Mouse (Mus musculus) gastrocnemius, postnatal 14 days (tissue): ENCODE data around the gene Ift172. TPM values are rescaled to one million over a fixed set of nuclear protein-coding genes. Genes with fewer than 3 reads are reported as not detected.
A peak's percentile ranks its signal among the peaks of the same experiment; 100 is the strongest.

Source experiments
- DNase-seq: peaks from one replicate; pipeline ENCODE4 v3.0.0; 2021; ENCODE audit warnings: mixed read lengths
- intact Hi-C: fragments of 180-260 bp; cut with DNase I; formaldehyde crosslinking; loops from one replicate; pipeline ENCODE4 v1.15.1; 2025; ENCODE audit warnings: low total_unique reads
- total RNA-seq, 2 experiments: library from RNA; stranded (reverse); gene quantifications; 2 replicates each; pipeline ENCODE4 v1.2.3; 2021

The Ift172 gene
- total RNA-seq, 2 experiments from 2014 or later = 19.6 to 21.2 TPM

DNA sequence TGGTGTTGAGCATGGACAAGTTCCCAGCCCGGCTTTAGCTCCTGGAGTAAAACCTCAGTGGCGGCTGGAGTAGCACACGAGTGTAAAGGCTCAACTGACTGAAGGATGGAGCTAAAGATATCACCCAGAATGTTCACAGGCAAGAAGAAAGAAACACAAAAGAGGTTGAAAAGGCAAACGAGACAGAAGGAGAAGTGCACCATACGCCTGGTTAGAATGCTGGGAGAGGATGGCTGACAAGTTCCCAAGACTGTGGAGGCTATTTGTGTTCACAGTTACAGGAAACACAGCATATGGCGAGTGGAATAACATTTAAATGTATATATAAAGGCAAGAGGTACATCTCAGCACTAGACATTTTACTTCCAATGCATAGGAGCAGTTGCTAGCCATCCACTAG lies 17.9 kb downstream of the Ift172 start:
- DNase-seq = no peak
- intact Hi-C loops = no loop called here

DNA sequence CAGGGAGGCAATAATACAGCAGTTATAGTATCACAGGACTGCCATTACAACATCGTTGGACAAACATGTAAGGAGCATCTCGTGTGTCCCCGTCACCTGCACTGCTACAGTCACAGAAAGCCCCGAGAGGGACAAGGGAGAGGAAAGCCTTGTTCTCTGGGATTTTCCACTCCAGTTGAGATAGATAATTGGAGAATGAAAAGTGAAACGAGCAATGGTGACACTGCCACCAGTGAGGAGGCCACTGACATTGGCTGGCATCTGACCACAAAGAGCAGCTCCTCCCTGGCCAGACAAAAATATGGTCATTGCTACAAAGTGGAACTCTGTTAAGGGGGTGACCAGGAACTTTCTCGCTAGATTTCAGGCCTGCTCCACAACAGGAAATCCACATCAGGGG lies 23.2 kb downstream of the Ift172 start:
- DNase-seq = no peak
- intact Hi-C loops = no loop called here

DNA sequence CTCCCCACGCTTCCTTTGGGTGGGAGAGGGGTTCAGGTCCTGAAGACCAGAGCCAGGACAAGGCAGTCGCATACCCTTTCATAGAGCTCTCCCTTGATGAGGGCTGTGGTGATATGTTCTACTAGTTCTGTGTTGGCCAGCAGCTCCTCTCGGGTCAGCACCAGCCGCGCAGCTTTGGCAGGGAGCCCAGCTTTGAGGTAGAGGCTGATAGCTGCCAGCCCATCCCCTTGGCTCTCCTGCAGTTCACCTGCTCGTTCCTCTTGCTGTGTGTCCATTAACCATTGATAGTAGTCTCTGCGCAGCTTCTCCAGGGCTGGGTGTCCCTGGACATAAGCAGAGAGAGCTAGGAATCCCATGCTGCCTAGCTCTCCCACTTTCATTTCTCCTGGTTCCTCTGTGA lies 24.8 kb downstream of the Ift172 start:
- intact Hi-C loops = no loop called here
- DNase-seq = no peak

DNA sequence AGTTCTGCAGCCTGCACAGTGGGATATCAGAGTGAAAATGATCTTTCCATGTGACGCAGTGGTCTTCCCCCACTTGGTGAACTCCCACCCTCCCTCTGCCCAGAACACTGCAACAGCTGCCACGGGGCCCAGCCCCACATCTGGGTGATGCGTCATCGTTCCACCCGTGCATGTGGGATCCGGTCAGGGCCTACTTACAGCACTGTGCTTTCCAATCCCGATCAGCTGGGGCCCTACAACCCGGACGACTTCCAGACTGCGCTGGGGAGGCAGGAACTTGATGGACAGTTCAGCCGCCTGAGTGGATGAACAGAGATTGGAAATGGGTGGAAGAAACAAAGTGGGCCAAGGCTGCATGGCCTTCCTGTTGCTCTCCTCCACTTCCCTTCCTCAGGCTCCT lies 33.3 kb downstream of the Ift172 start:
- intact Hi-C loops = no loop called here
- DNase-seq = no peak

DNA sequence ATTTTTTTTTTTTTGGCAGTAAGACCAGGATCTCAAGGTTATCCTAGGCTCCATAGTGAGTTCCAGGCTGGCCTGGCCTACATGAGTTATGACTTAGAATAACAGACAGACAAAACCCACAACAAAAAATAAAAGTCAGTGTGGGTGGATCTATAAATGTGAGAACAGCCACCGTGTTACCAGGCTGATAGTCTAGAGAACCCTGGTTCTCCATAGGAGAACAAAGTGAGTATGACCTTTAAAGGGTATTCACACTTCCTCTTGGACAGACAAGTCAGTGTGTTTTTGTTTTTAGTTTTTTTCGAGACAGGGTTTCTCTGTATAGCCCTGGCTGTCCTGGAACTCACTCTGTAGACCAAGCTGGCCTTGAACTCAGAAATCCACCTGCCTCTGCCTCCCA lies 34.9 kb downstream of the Ift172 start:
- DNase-seq = no peak
- intact Hi-C loops = no loop called here

DNA sequence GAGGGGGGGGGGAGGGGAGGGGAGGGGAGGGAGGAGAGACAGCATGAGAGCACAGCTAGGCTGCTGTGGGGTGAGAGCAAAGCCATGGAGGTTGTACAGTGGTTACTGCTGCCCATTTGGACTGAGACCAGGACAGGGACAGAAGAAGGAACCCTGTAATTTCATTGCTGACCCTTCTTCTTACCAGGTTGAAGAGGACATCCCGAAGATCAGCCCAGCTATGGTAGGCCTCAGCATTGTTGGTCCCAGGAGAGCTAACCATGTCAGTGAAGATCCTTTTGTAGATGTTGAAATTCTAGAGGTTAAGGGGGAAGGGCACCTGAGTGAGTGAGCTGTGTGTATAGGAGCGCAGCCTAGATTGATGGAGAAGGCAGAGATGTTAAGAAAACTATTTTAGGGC lies 35.5 kb downstream of the Ift172 start:
- no peak for DNase-seq
- intact Hi-C loops = no loop called here

DNA sequence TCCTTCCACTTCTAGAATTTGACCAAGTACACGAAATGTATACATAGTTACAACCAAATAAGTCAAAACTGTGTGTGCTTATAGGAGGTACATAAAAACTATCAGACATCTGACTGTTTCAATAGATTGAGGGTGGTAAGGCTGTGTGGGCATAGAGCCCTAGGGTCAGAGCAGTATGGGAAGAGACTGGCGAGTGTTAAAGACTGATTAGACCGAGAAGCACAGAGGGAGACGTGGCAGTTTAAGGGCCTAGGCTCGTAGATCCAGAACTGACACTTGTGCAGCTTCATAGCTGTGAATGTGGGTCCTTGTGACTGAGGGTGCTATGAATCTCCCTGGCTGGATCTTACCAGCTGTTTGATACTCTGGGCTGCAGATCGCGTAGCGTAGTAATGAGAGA lies 36.0 kb downstream of the Ift172 start:
- intact Hi-C loops = no loop called here
- DNase-seq = no peak

DNA sequence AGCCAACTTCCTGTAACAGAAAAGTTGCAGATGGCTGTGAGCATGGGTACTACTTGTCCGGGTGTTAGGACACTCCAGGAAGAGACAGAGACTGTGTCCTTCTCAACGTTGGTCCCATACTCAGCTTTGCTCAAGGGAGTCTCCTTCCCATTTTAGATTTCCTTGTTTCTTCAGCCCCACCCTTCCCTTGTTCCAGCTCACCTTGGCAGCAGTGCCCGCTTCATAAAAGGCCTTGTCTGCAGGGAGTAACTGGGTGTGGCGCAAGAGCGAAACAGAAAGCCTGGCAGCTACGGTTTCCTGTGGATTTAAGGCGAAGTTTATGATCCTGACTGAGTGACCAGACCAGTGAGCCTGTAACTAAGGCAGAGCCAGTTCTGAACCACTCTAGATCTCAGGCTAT lies 36.5 kb downstream of the Ift172 start:
- no peak for DNase-seq
- intact Hi-C loops = no loop called here

DNA sequence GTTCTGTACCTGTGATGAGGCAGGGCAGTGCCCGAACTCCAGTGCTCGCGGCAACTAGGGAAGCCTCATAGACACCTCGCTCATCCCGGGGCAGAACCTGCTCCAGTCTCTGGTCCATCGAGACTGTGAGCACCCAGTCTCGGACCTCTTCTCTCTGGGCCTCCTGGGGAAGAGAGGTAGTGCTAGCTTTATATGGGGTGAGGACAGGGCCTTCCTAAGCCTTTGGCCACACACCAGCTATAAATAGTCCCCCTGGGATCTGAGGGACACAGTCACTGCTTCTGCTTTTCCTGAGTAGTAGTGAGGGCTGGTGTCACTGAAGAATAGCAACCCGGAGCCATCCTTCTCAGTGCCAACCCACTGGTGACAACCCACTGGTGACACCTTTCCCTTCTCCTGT lies 37.1 kb downstream of the Ift172 start:
- no peak for DNase-seq
- intact Hi-C loops = no loop called here

DNA sequence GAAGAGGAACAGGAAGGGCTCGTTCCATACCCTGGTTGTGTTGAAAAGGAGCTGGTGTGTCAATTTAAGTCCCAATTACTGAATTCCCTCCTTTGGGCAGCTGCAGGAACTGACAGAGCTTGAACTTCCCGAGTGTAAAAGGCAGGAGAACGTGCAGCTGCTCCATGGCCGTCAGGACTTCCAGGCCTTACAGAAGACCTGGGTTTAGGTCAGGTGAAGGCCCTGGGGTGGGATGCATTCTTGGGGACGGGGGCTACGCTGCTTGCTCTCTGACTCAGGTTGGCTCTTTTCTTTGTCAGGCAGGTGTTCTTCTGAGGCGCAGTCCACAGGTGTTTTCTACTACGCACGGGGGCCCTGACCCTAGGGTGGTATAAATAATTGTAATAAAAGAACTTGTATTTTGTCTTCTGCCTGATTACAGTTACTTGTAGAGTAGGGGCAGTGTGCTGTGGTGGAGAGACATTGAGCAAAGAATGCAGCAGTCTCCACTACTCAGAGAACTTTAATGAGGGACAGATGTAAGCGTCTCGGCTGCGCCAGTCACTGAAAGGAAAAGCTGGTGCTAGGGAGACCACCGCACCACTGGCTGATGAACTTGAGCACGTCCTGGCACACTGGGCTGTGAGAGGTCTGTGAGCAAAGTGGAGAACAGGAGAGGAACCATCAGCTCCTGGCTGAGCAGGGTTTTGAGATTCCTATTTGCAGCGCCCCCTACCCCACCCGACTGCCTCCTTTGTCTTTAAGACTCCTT lies 37.9 kb downstream of the Ift172 start:
- no peak for DNase-seq
- intact Hi-C loops = no loop called here

DNA sequence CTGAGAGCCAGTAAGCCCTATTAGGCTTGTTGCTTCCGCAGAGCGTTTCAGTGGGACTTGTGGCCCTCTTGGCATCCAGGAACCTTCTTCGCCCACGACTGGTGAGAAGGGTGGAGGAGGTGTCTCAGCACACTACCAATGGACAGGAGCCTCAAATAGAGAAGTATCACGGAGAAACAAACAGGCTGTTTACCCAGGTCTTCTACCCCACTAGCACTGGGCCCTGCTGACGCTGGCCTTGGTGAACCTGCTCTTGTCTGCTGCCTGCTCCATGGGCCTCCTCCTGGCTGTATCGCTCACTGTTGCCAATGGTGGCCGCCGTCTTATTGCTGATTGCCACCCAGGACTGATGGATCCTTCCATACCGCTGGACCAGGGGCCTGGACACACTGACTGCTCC lies 38.8 kb downstream of the Ift172 start:
- intact Hi-C loops = no loop called here
- DNase-seq = no peak

DNA sequence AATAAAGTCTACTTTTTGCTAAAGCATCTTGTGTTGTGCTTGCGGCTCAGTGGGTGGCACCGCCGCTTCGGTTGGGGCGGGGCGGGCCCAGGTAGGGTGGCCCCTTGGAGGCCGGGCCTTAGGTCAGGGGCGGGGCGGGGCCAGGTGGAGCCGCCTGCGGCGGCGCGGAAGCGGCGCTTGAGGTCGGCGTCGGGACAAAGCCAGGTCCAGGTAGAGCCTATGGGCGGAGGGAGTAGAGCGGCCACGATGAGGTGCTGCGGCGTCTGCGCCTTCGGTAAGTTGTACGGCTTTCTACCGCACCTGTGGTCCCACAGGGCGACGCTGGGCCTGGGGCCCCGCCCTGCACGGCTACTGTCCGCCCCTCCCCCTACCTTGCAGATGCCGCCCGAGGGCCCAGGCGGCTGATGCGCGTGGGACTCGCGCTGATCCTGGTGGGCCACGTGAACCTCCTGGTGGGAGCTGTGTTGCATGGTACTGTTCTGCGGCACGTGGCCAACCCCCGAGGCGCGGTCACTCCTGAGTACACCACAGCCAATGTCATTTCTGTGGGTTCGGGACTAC lies 39.3 kb downstream of the Ift172 start, which contains the start of gene Krtcap3:
Krtcap3 (plus strand) TSS at position 151 of the 561 bp plus-strand sequence.
- intact Hi-C loops = no loop called here
- no peak for DNase-seq

DNA sequence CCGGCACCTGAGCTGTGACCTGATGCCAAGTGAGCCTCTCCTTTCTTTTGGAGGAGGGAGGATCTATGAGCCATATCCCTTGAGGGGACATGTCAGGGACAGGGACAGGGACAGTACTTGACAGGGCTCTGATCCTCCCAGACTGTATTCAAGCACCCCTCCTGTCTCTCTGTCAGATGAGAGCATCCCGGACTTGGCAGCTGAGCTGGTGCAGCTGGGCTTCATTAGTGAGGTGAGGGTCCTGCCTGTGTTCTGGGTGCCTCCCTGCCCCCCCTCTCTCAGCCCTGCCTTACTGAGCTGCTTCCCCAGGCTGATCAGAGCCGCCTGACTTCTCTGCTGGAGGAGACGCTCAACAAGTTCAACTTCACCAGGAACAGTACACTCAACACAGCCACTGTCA lies 40.2 kb downstream of the Ift172 start:
- no peak for DNase-seq
- intact Hi-C loops = no loop called here

DNA sequence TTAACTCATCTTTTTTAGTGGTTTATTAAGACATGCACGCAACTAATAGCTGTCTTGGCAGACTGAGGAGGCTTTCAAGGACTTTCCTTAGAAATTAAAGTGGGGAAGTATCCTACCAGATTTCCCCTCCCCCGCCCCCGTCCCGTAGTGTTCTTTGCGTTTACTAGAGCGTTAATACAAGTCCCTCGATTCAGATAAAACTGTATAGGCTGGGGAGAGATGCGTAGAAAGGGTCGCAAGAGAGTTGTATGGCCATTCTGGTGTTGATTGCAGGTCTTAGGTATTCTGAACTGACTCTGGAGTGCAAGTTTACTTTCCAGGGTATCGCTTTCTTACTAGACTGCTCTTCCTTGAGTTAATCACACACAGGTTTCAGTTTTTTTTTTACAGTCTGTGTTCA lies 48.7 kb downstream of the Ift172 start:
- no peak for DNase-seq
- intact Hi-C loops = no loop called here

DNA sequence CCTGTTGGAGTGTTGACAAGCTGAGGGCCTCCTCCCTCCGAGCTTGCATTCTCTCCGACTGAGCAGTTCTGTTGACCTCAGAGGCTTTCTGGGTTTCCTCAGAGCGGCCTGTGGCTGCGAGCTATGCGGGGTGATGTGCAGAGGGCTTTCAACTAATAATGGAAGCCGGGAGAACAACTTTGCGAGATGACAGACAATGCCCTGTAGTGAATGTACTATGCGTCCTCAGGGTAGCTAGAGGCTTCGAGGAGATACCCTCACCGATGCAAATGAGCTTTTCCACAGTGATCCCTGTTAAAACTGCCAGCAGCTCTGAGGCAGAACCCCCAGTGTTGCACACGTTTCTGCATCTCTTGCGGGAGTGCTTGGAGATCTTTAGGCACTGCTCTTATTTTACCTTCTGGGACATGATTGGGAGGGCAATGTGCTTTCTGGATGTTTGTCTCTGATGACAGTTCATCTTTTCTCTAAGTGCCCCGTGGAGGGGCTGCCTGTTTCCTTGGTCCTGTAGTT lies 49.3 kb downstream of the Ift172 start:
- DNase-seq = no peak
- intact Hi-C loops = no loop called here

DNA sequence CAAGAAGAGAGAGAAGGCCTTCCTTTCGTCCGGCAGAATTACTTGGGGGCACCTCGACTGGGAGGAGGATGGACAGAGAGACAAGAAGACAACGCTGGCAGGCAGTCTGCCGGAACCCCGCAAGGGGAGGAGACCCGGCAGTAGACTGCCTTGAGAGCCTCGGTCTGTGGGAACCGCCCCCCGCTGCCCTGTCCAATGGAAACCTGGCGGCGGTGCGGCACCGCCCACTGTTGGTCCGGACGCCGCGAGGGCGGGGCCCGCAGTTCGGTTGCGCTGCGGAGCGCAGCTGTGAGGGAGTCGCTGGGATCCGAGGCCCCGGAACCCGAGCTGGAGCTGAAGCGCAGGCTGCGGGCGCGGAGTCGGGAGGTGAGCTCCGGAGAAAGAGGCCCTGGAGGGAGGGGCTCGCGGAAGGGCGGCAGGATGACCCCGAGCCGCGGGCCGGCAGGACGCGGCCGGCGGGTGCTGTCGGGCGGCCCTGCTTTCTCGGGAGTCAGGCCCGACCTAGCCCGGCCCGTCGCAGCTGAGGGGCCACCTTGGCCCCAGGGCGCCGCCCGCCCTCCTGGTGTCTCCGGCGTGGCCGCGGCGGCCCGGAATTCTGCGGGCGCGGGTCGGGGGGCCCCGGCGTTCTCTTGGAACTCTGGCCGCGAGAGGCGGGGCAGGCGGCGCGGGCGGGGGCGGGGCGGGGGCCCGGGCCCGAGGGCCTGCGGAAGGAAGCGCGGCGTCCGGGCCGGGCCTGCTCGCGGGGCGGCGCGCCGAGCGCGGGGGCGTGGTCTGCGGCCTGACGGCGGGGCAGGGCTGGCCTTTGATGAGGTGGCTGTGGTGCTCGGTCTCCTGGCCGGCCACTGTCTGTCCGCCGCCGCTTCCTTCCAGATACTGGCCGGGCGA lies 50.0 kb downstream of the Ift172 start, which contains the start of the genes Nrbp1 and Gm9970:
Nrbp1 (plus strand) TSS at position 228 of the 885 bp plus-strand sequence.
Gm9970 (minus strand) TSS at position 596 of the 885 bp plus-strand sequence.
- peak; percentile 97 for DNase-seq
- intact Hi-C loops = no loop called here

DNA sequence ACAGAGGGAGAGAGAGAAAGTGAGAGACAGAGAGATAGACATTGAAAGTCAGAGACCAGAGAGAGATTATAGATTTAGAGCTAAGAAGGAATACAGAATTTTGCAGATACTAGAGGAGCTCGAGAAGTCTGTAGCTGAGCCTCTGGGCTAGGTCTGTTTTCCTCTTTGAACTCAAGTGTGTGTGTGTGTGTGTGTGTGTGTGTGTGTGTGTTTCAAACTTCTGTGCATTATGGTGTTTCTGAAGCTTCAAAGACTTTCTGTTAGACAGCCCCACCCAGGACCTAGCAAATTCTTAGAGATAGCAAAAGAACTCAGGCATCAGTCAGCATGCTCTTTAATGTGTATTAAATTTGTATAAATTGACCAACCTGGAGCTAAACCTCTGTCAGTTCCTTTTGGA lies 64.3 kb downstream of the Ift172 start:
- DNase-seq = no peak
- intact Hi-C loops = no loop called here

DNA sequence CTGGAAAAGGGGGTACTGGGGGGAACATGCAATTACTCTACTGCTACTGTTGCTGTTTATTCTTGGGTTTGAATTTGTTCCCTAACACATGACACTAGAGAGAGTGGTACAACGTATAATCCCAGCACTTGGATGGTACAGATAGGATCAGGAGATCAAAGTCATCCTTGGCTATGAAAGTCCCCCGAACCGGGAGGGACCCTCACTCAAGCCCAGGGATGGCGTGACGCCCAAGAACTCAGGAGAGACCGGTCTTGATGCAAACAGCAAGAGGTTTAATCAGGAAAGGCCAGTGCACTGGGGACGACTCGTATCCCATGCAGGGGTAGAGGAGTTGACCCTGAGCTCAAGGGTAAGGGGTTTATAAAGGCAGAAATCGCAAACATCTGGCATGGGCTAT lies 68.2 kb downstream of the Ift172 start:
- intact Hi-C loops = no loop called here
- no peak for DNase-seq

DNA sequence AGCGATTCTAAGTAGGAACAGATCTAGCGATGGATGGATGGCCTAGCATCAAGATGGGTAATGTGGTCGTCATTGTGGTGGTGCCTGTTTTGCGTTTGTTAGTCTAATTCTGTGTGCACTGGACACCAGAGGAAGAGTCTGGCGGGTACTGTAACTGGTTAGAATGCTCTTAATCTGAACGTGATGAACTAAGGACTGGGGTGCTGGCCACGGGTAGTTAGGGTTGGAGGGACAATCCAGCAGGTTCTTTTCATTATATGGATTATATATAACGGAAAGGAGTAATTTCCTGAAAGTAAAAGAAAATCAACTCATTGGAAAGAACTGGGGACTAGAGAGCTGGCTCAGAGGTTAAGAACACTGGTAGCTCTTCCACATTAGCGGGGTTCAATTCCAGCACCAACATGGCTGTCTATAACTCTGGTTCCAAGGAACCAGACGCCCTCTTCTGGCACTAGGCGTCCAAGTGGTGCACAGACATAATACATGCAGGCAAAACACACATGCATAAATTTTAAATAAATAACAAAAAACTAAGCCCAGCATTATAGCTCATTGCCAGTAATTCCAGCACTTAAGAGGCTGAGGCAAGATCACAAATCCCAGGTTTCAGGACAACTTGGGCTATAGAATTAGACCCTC lies 69.5 kb downstream of the Ift172 start:
- no peak for DNase-seq
- intact Hi-C loops = no loop called here
